Mouse (Mus musculus) testis, postnatal 14 days (tissue): ENCODE results near the gene Bbs9.

Experiments used
- DNase-seq: peaks from one replicate; pipeline ENCODE4 v3.0.0; 2021; ENCODE audit warnings: low spot score

Gene Bbs9

GRCm38 (mm10) chr9:22800675-22801074 is 325.2 kb downstream of the Bbs9 start:
- DNase-seq: no peak

- no peak for DNase-seq
These were observed 330.5 kb downstream of the Bbs9 start for GRCm38 (mm10) chr9:22805981-22806380.

- no peak for DNase-seq
These were observed 331.0 kb downstream of the Bbs9 start for GRCm38 (mm10) chr9:22806494-22806893.

- no peak for DNase-seq
These were observed 332.2 kb downstream of the Bbs9 start for GRCm38 (mm10) chr9:22807693-22808092.

GRCm38 (mm10) chr9:22809621-22810126 is 334.2 kb downstream of the Bbs9 start:
- no peak for DNase-seq

- no peak for DNase-seq
These were observed 334.9 kb downstream of the Bbs9 start for GRCm38 (mm10) chr9:22810454-22810853.

- DNase-seq: no peak
These were observed 336.4 kb downstream of the Bbs9 start for GRCm38 (mm10) chr9:22811931-22812330.

GRCm38 (mm10) chr9:22814407-22815092 is 339.0 kb downstream of the Bbs9 start:
- peak; percentile 11 for DNase-seq

- peak; percentile 14 for DNase-seq
These were observed 339.6 kb downstream of the Bbs9 start for GRCm38 (mm10) chr9:22815093-22815458.

- DNase-seq: no peak
These were observed 344.0 kb downstream of the Bbs9 start for GRCm38 (mm10) chr9:22819539-22819938.

- no peak for DNase-seq
These were observed 345.2 kb downstream of the Bbs9 start for GRCm38 (mm10) chr9:22820646-22821185.

GRCm38 (mm10) chr9:22822770-22823169 is 347.3 kb downstream of the Bbs9 start:
- no peak for DNase-seq

GRCm38 (mm10) chr9:22823856-22824255 is 348.3 kb downstream of the Bbs9 start:
- no peak for DNase-seq

GRCm38 (mm10) chr9:22824910-22825309 is 349.4 kb downstream of the Bbs9 start:
- no peak for DNase-seq

- no peak for DNase-seq
These were observed 351.1 kb downstream of the Bbs9 start for GRCm38 (mm10) chr9:22826571-22826990.

- no peak for DNase-seq
These were observed 351.8 kb downstream of the Bbs9 start for GRCm38 (mm10) chr9:22827176-22827770.

GRCm38 (mm10) chr9:22829212-22829960 is 353.9 kb downstream of the Bbs9 start:
- no peak for DNase-seq

- DNase-seq: no peak
These were observed 359.5 kb downstream of the Bbs9 start for GRCm38 (mm10) chr9:22834994-22835512.

GRCm38 (mm10) chr9:22837000-22837399 is 361.5 kb downstream of the Bbs9 start:
- DNase-seq: no peak

GRCm38 (mm10) chr9:22837702-22838210 is 362.2 kb downstream of the Bbs9 start:
- DNase-seq: no peak

- DNase-seq: no peak
These were observed 370.5 kb downstream of the Bbs9 start for GRCm38 (mm10) chr9:22846048-22846447.

- DNase-seq: no peak
These were observed 371.3 kb downstream of the Bbs9 start for GRCm38 (mm10) chr9:22846783-22847182.
